Mouse (Mus musculus): Measurements from ENCODE around the gene Olfr1212.

The Olfr1212 gene

DNA sequence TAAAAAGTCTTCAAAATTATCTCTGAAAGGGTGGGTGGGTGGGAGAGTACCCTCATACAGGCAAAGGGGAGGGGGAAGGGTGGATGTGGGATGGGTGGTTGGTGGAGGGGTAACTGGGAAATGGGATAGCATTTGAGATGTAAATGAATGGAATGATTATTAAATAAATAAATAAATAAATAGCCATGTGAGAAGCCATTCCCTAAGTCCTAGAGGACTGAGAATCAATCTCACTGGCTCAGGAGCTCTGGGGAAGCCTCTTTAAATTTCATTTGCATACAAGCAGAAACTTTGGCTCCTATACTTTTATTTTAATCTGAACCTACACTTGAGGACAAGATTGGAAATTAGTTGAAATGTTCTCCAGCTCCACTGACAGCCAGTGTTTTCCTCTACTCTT, at the start of gene Olfr1212:
Olfr1212 (plus strand) TSS at position 301 of the 400 bp plus-strand sequence.
- no peak for DNase-seq (ENCODE audit: low spot score in 2 of 2)

GRCm38 (mm10) chr2:88915057-88915456, 38.7 kb upstream of the Olfr1212 start, which contains the start of gene Olfr1209:
TSS of gene Olfr1209 (minus strand) at chr2:88915157.
- DNase-seq (ENCODE audit: low spot score in 2 of 2): no peak

- DNase-seq (ENCODE audit: low spot score in 2 of 2): no peak
Observed at GRCm38 (mm10) chr2:88938011-88938410, 15.8 kb upstream of the Olfr1212 start, which contains the start of gene Olfr1211. TSS of gene Olfr1211 (minus strand) at chr2:88938111.

DNA sequence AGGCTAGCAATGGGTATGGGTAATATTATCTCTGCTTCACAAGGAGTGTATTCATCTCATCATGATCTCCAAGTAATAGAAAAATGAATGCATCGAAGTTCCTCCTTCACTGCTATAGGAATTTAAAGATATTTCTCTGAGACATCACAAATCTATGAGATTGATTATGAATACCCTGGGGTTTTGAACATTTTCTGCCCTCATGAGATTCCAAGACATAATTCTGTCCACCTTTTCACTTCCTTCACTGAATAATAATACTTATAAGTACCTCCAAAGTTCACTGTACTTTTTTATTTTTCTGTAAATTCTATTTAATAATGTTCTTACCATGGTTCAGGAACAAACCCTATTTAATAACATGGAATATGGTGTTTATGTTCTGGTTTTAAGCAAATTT, 26.4 kb downstream of the Olfr1212 start, which contains the start of gene Gm13762:
Gm13762 (minus strand) TSS at position 101 of the 400 bp plus-strand sequence.
- DNase-seq (ENCODE audit: low spot score in 2 of 2): no peak

DNA sequence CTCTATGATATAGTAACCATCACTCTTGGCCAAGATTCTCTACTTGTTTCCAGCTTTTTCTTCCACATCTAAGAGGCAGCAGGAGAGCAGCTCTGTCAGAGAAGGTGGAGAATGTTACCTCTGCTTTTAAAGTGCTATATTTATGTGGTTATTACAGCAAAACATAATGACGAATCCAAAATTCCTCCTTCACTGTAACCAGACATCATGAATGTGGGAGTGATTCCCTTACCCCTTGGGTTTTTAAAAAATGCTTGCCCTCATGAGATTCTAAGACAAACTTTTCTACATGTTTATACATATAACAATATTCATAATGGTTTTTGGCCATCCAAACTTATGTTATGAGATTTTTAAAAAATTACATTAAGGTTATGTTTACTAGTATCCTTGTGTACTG, 38.8 kb downstream of the Olfr1212 start, which contains the start of gene Olfr1214:
Olfr1214 (minus strand) TSS at position 101 of the 400 bp plus-strand sequence.
- DNase-seq (ENCODE audit: low spot score in 2 of 2): no peak

GRCm38 (mm10) chr2:89006873-89007272, 53.1 kb downstream of the Olfr1212 start, which contains the start of gene Olfr1215:
TSS of gene Olfr1215 (minus strand) at chr2:89006973.
- DNase-seq (ENCODE audit: low spot score in 2 of 2): no peak
